Mouse (Mus musculus) brain, embryonic 14.5 days (tissue): ENCODE results near the gene Fam185a.

Experiments
- CTCF ChIP-seq: fragments of 200-500 bp; IDR thresholded peaks from 2 replicates; pipeline ENCODE4 v1.5.1; 2012; ENCODE audit warnings: inconsistent platforms, mild to moderate bottlenecking, moderate library complexity, borderline replicate concordance; ENCODE audit not compliant: insufficient read depth, insufficient read length; ENCODE audit errors: extremely low read depth
- POLR2A ChIP-seq: fragments of 200-500 bp; IDR thresholded peaks from 2 replicates; pipeline ENCODE4 v1.6.1; 2012; ENCODE audit warnings: mild to moderate bottlenecking, inconsistent platforms, borderline replicate concordance; ENCODE audit not compliant: poor library complexity, insufficient read depth, insufficient read length, severe bottlenecking; ENCODE audit errors: extremely low read depth

- no peak for TF ChIP-seq CTCF
- TF ChIP-seq POLR2A, result no peak
Observed at GRCm38 (mm10) chr5:21483275-21483674, 58.5 kb downstream of the Fam185a start.
